Mouse (Mus musculus): ENCODE results near the gene Psmb5. TPM values are rescaled to one million over a fixed set of nuclear protein-coding genes. Genes with fewer than 3 reads are reported as not detected.

The Psmb5 gene
- polyA plus RNA-seq (2014; fragmentation: Nextera tagmentation; extraction: Ambion mirVana), result 332 and 335 TPM in 2 replicates

- Histone ChIP-seq H3K4me3 (ENCODE audit: low read depth, low read length) (peak within 1 kb of the TSS; percentile 60), H3K9me3 (ENCODE audit: control insufficient read depth, low read length) (no peaks in the 10 kb centered on the region), H3K36me3 (ENCODE audit: control insufficient read depth, insufficient read depth, low read length) (peaks cover 29% of the 10 kb centered on the region), H3K9ac (ENCODE audit: low read depth, low read length) (peak within 1 kb of the TSS; percentile 78), H3K4me2 (ENCODE audit: low read depth, low read length) (peak within 1 kb of the TSS; percentile 75), H3K27me3 (replicated peaks; ENCODE audit: control insufficient read depth, insufficient read depth, low read length) (no peaks in the 10 kb centered on the region), H3K27ac (replicated peaks; ENCODE audit: low read depth, low read length) (peak within 1 kb of the TSS; percentile 81), H3K4me1 (ENCODE audit: control insufficient read depth, insufficient read depth, low read length) (peaks cover 5% of the 10 kb centered on the region; the same call in 1 of the 2 replicates)
- under 1% methylated on average over 20 of the region's 25 CpGs for WGBS
- DNase-seq (ENCODE audit: low spot score) (peak; percentile 98), ATAC-seq (ENCODE audit: low read depth) (peak; percentile 93)
Measured at GRCm38 (mm10) chr14:54617897-54618365, at the start of gene Psmb5. TSS of gene Psmb5 (minus strand) at chr14:54618022.

- DNase-seq (ENCODE audit: low spot score) (no peak), ATAC-seq (ENCODE audit: low read depth) (no peak)
- Histone ChIP-seq H3K27me3 (replicated peaks; ENCODE audit: control insufficient read depth, insufficient read depth, low read length) (no peaks in the 10 kb centered on the region), H3K27ac (replicated peaks; ENCODE audit: low read depth, low read length) (no peak overlapping the region), H3K36me3 (ENCODE audit: control insufficient read depth, insufficient read depth, low read length) (peaks cover 97% of the 10 kb centered on the region), H3K4me1 (ENCODE audit: control insufficient read depth, insufficient read depth, low read length) (no peaks in the 10 kb centered on the region), H3K4me2 (ENCODE audit: low read depth, low read length) (no peak overlapping the region), H3K9ac (ENCODE audit: low read depth, low read length) (no peak overlapping the region), H3K4me3 (ENCODE audit: low read depth, low read length) (no peak overlapping the region), H3K9me3 (ENCODE audit: control insufficient read depth, low read length) (no peaks in the 10 kb centered on the region)
- 89% methylated on average over 10 of the region's 10 CpGs for WGBS
Measured at GRCm38 (mm10) chr14:54664477-54665222, 46.8 kb upstream of the Psmb5 start.

- Histone ChIP-seq H3K9me3 (ENCODE audit: control insufficient read depth, low read length) (no peaks in the 10 kb centered on the region), H3K36me3 (ENCODE audit: control insufficient read depth, insufficient read depth, low read length) (peaks cover 98% of the 10 kb centered on the region), H3K27ac (replicated peaks; ENCODE audit: low read depth, low read length) (no peak overlapping the region), H3K4me1 (ENCODE audit: control insufficient read depth, insufficient read depth, low read length) (no peaks in the 10 kb centered on the region), H3K27me3 (replicated peaks; ENCODE audit: control insufficient read depth, insufficient read depth, low read length) (no peaks in the 10 kb centered on the region), H3K9ac (ENCODE audit: low read depth, low read length) (no peak overlapping the region), H3K4me2 (ENCODE audit: low read depth, low read length) (no peak overlapping the region), H3K4me3 (ENCODE audit: low read depth, low read length) (no peak overlapping the region)
- 92% methylated on average over 2 of the region's 2 CpGs for WGBS
- ATAC-seq (ENCODE audit: low read depth), result no peak
- DNase-seq (ENCODE audit: low spot score), result no peak
Measured at GRCm38 (mm10) chr14:54660009-54660408, 42.2 kb upstream of the Psmb5 start.

- Histone ChIP-seq H3K9me3 (ENCODE audit: control insufficient read depth, low read length) (no peaks in the 10 kb centered on the region), H3K4me1 (ENCODE audit: control insufficient read depth, insufficient read depth, low read length) (peaks cover 10% of the 10 kb centered on the region; the same call in 1 of the 2 replicates), H3K4me3 (ENCODE audit: low read depth, low read length) (peak overlapping the region; percentile 64), H3K27ac (replicated peaks; ENCODE audit: low read depth, low read length) (peak overlapping the region; percentile 81), H3K4me2 (ENCODE audit: low read depth, low read length) (peak overlapping the region; percentile 73), H3K27me3 (replicated peaks; ENCODE audit: control insufficient read depth, insufficient read depth, low read length) (no peaks in the 10 kb centered on the region), H3K36me3 (ENCODE audit: control insufficient read depth, insufficient read depth, low read length) (peaks cover 76% of the 10 kb centered on the region), H3K9ac (ENCODE audit: low read depth, low read length) (peak overlapping the region; percentile 81)
- WGBS, result under 1% methylated on average over 12 of the region's 12 CpGs
- DNase-seq (ENCODE audit: low spot score) (peak; percentile 96), ATAC-seq (ENCODE audit: low read depth) (peak; percentile 91)
Measured at GRCm38 (mm10) chr14:54653496-54653895, 35.7 kb upstream of the Psmb5 start.

- peaks cover 76% of the 10 kb centered on the region for H3K36me3 ChIP-seq (ENCODE audit: control insufficient read depth, insufficient read depth, low read length)
- WGBS, result 0% methylated on average over 7 of the region's 7 CpGs
Measured at GRCm38 (mm10) chr14:54652787-54653186, 35.0 kb upstream of the Psmb5 start.

GRCm38 (mm10) chr14:54651556-54651955, 33.7 kb upstream of the Psmb5 start:
- WGBS, result 68% methylated on average over 4 of the region's 4 CpGs
- H3K4me3 ChIP-seq (ENCODE audit: low read depth, low read length), result no peak overlapping the region
- H3K4me2 ChIP-seq (ENCODE audit: low read depth, low read length), result no peak overlapping the region
- no peak overlapping the region for H3K27ac ChIP-seq (replicated peaks; ENCODE audit: low read depth, low read length)
- H3K9ac ChIP-seq (ENCODE audit: low read depth, low read length), result 0 out of 2 replicates have a peak overlapping the region, but pooled peaks have one; percentile 81
- H3K27me3 ChIP-seq (replicated peaks; ENCODE audit: control insufficient read depth, insufficient read depth, low read length), result no peaks in the 10 kb centered on the region
- H3K9me3 ChIP-seq (ENCODE audit: control insufficient read depth, low read length), result no peaks in the 10 kb centered on the region
- H3K4me1 ChIP-seq (ENCODE audit: control insufficient read depth, insufficient read depth, low read length), result peaks cover 10% of the 10 kb centered on the region; the same call in 1 of the 2 replicates
- peaks cover 76% of the 10 kb centered on the region for H3K36me3 ChIP-seq (ENCODE audit: control insufficient read depth, insufficient read depth, low read length)
- ATAC-seq (ENCODE audit: low read depth) (no peak), DNase-seq (ENCODE audit: low spot score) (no peak)

More at GRCm38 (mm10) chr14:54652787-54653186, 35.0 kb upstream of the Psmb5 start:
- Histone ChIP-seq H3K9me3 (ENCODE audit: control insufficient read depth, low read length) (no peaks in the 10 kb centered on the region), H3K9ac (ENCODE audit: low read depth, low read length) (peak overlapping the region; percentile 81), H3K27me3 (replicated peaks; ENCODE audit: control insufficient read depth, insufficient read depth, low read length) (no peaks in the 10 kb centered on the region), H3K4me2 (ENCODE audit: low read depth, low read length) (peak overlapping the region; percentile 73), H3K4me3 (ENCODE audit: low read depth, low read length) (peak overlapping the region; percentile 64), H3K4me1 (ENCODE audit: control insufficient read depth, insufficient read depth, low read length) (peaks cover 10% of the 10 kb centered on the region; the same call in 1 of the 2 replicates), H3K27ac (replicated peaks; ENCODE audit: low read depth, low read length) (peak overlapping the region; percentile 81)
- ATAC-seq (ENCODE audit: low read depth) (no peak), DNase-seq (ENCODE audit: low spot score) (no peak)

GRCm38 (mm10) chr14:54650621-54651454, 33.0 kb upstream of the Psmb5 start:
- Histone ChIP-seq H3K27ac (replicated peaks; ENCODE audit: low read depth, low read length) (no peak overlapping the region), H3K4me3 (ENCODE audit: low read depth, low read length) (no peak overlapping the region), H3K27me3 (replicated peaks; ENCODE audit: control insufficient read depth, insufficient read depth, low read length) (no peaks in the 10 kb centered on the region), H3K9ac (ENCODE audit: low read depth, low read length) (no peak overlapping the region), H3K9me3 (ENCODE audit: control insufficient read depth, low read length) (no peaks in the 10 kb centered on the region), H3K36me3 (ENCODE audit: control insufficient read depth, insufficient read depth, low read length) (peaks cover 76% of the 10 kb centered on the region), H3K4me2 (ENCODE audit: low read depth, low read length) (no peak overlapping the region), H3K4me1 (ENCODE audit: control insufficient read depth, insufficient read depth, low read length) (peaks cover 10% of the 10 kb centered on the region; the same call in 1 of the 2 replicates)
- peak; percentile 64 for ATAC-seq (ENCODE audit: low read depth)
- 64% methylated on average over 23 of the region's 23 CpGs for WGBS
- DNase-seq (ENCODE audit: low spot score), result peak; percentile 96

GRCm38 (mm10) chr14:54647900-54648299, 30.1 kb upstream of the Psmb5 start:
- Histone ChIP-seq H3K36me3 (ENCODE audit: control insufficient read depth, insufficient read depth, low read length) (peaks cover 87% of the 10 kb centered on the region), H3K9me3 (ENCODE audit: control insufficient read depth, low read length) (no peaks in the 10 kb centered on the region), H3K4me3 (ENCODE audit: low read depth, low read length) (no peak overlapping the region), H3K27ac (replicated peaks; ENCODE audit: low read depth, low read length) (no peak overlapping the region), H3K9ac (ENCODE audit: low read depth, low read length) (no peak overlapping the region), H3K4me1 (ENCODE audit: control insufficient read depth, insufficient read depth, low read length) (peaks cover 10% of the 10 kb centered on the region; the same call in 1 of the 2 replicates), H3K4me2 (ENCODE audit: low read depth, low read length) (no peak overlapping the region), H3K27me3 (replicated peaks; ENCODE audit: control insufficient read depth, insufficient read depth, low read length) (no peaks in the 10 kb centered on the region)
- DNase-seq (ENCODE audit: low spot score) (no peak), ATAC-seq (ENCODE audit: low read depth) (no peak)
- WGBS, result 88% methylated on average over 4 of the region's 4 CpGs

All from embryonic facial prominence, embryonic 14.5 days (tissue).